Mouse (Mus musculus) myocyte (in vitro differentiated cells): ENCODE data around the gene Bcar3. TPM values are rescaled to one million over a fixed set of nuclear protein-coding genes. Genes with fewer than 3 reads are reported as not detected.
"Not testable (repeated sequence)": the region's sequence is repeated elsewhere in the genome, so short reads cannot be mapped to it uniquely, and the experiment has no call there.

Source experiments
- H3K27me3 ChIP-seq: one replicate; pipeline ENCODE4 v1.6.1; 2011; ENCODE audit not compliant: control insufficient read depth, insufficient read depth, insufficient read length
- H3K36me3 ChIP-seq: one replicate; pipeline ENCODE4 v1.6.1; 2011; ENCODE audit not compliant: control insufficient read depth, insufficient read depth
- H3K4me2 ChIP-seq: one replicate; pipeline ENCODE4 v1.6.1; 2011; ENCODE audit warnings: low read depth, control low read depth
- H3K4me3 ChIP-seq: one replicate; pipeline ENCODE4 v1.5.1; 2011; ENCODE audit warnings: mild to moderate bottlenecking, control low read depth, moderate library complexity
- H3K79me2 ChIP-seq: one replicate; pipeline ENCODE4 v1.6.1; 2011; ENCODE audit not compliant: control insufficient read depth, insufficient read depth
- H3ac ChIP-seq: one replicate; pipeline ENCODE4 v1.6.1; 2011; ENCODE audit not compliant: control insufficient read depth, insufficient read length
- CEBPB ChIP-seq: IDR thresholded peaks from 2 replicates; pipeline ENCODE4 v1.6.1; 2011; ENCODE audit warnings: mild to moderate bottlenecking, moderate library complexity; ENCODE audit not compliant: poor library complexity, insufficient read depth, severe bottlenecking
- E2F4 ChIP-seq: IDR thresholded peaks from one replicate; pipeline ENCODE4 v1.6.1; 2011; ENCODE audit warnings: mild to moderate bottlenecking, control low read depth, moderate library complexity; ENCODE audit not compliant: insufficient read depth
- MAX ChIP-seq: IDR thresholded peaks from one replicate; pipeline ENCODE4 v1.6.1; 2011; ENCODE audit warnings: low read depth, mild to moderate bottlenecking, control low read depth
- MYOD1 ChIP-seq, 3 experiments: IDR thresholded peaks; one replicate each; pipeline ENCODE4 v1.6.1; 2011; ENCODE audit warnings: control low read depth in 2 of 3, low read depth in 2 of 3, mild to moderate bottlenecking in 2 of 3, moderate library complexity in 1 of 3; ENCODE audit not compliant: insufficient read length in 2 of 3, control insufficient read depth in 1 of 3
- MYOG ChIP-seq, 3 experiments: IDR thresholded peaks; one replicate each; pipeline ENCODE4 v1.6.1; 2011; ENCODE audit warnings: control low read depth in 2 of 3, low read depth in 2 of 3, mild to moderate bottlenecking in 2 of 3; ENCODE audit not compliant: insufficient read length in 2 of 3, control insufficient read depth in 1 of 3, insufficient read depth in 1 of 3
- POLR2A ChIP-seq: IDR thresholded peaks from one replicate; pipeline ENCODE4 v1.6.1; 2011; ENCODE audit warnings: low read depth, mild to moderate bottlenecking, control low read depth, moderate library complexity; ENCODE audit not compliant: insufficient read length
- POLR2AphosphoS2 ChIP-seq: IDR thresholded peaks from one replicate; pipeline ENCODE4 v1.6.1; 2011; ENCODE audit warnings: low read depth, control low read depth; ENCODE audit not compliant: insufficient read length
- REST ChIP-seq: IDR thresholded peaks from one replicate; pipeline ENCODE4 v1.6.1; 2011; ENCODE audit warnings: mild to moderate bottlenecking, control low read depth, moderate library complexity; ENCODE audit not compliant: insufficient read depth, insufficient read length
- SRF ChIP-seq: IDR thresholded peaks from one replicate; pipeline ENCODE4 v1.6.1; 2011; ENCODE audit warnings: low read depth; ENCODE audit not compliant: control insufficient read depth, insufficient read length
- TCF12 ChIP-seq: IDR thresholded peaks from one replicate; pipeline ENCODE4 v1.6.1; 2011; ENCODE audit warnings: mild to moderate bottlenecking, control low read depth; ENCODE audit not compliant: poor library complexity, insufficient read depth, severe bottlenecking
- TCF3 ChIP-seq: IDR thresholded peaks from one replicate; pipeline ENCODE4 v1.6.1; 2011; ENCODE audit warnings: low read depth, control low read depth; ENCODE audit not compliant: insufficient read length
- USF1 ChIP-seq: IDR thresholded peaks from one replicate; pipeline ENCODE4 v1.6.1; 2011; ENCODE audit warnings: low read depth, mild to moderate bottlenecking, control low read depth, moderate library complexity
- polyA plus RNA-seq: library from polyadenylated mRNA; unstranded; fragments of >200 nt; fragmentation: generic; extraction: Trizol; gene quantifications from one replicate; pipeline ENCODE4 v1.2.1, GENCODE M21; 2012; ENCODE audit warnings: missing spikeins

The Bcar3 gene
- polyA plus RNA-seq, 1 experiment: 21.4 TPM

- Histone ChIP-seq H3K36me3 (no peaks in the 10 kb centered on the region), H3ac (no peak overlapping the region), H3K4me2 (no peak overlapping the region), H3K4me3 (no peak overlapping the region), H3K79me2 (no peaks in the 10 kb centered on the region), H3K27me3 (no peaks in the 10 kb centered on the region)
- TF ChIP-seq TCF12 (no peak), SRF (no peak), POLR2AphosphoS2 (no peak), USF1 (no peak), POLR2A (no peak), REST (no peak), TCF3 (no peak), MYOD1 (IDR thresholded peaks at IDR 0.05; ENCODE audit: control insufficient read depth in 1 of 3, insufficient read length in 2 of 3, low read depth in 2 of 3) (no peak), E2F4 (no peak)
These were observed 93.8 kb downstream of the Bcar3 start for GRCm38 (mm10) chr3:122387771-122388170.

DNA sequence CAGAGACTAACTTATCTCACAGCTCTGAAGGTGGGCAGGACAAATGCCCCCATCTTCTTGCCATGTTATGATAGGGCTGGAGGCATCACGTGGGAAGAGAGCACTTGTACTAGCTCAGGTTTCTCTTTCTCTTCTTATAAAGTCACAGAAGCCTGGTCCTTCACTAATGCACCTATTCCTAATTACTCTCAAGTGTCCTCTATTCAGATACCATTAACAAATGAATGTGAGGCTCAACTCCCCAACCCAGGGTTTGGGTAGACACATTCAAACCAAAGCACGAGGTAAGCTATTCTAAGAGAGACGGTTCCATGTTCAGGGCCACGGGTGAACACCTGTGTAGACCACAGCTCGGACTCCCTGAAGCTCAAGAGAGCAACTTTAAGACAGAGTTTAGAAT lies 96.0 kb downstream of the Bcar3 start:
- no peaks in the 10 kb centered on the region for H3K36me3 ChIP-seq
- no peak for TF ChIP-seq MYOG (IDR thresholded peaks at IDR 0.05; ENCODE audit: control insufficient read depth in 1 of 3, insufficient read depth in 1 of 3, insufficient read length in 2 of 3, low read depth in 2 of 3)
- TF ChIP-seq USF1: no peak
- H3K4me3 ChIP-seq: no peak overlapping the region
- no peak overlapping the region for H3K4me2 ChIP-seq
- H3ac ChIP-seq: no peak overlapping the region
- H3K27me3 ChIP-seq: no peaks in the 10 kb centered on the region
- H3K79me2 ChIP-seq: no peaks in the 10 kb centered on the region

DNA sequence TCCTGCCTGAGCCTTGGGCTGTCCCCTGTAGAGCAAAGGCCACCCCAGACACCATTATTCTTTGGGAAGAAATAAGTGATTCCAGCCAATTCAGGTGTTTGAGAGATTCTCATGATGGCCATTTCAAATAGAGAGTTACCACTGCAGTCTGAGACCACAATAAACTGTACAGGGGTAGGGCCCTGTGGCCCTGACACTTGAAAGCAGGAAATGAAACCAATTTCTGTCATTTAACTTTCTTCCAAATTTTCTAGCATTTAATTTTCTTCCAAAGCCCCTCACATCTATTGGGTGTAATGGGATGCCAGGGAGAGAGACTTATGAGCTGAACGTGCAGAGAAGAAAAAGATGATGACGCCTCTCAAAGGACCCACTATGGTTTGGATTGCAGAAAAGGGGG lies 97.2 kb downstream of the Bcar3 start:
- no peaks in the 10 kb centered on the region for H3K36me3 ChIP-seq
- TF ChIP-seq TCF3: no peak
- H3K79me2 ChIP-seq: no peaks in the 10 kb centered on the region
- no peak overlapping the region for H3K4me3 ChIP-seq
- H3ac ChIP-seq: no peak overlapping the region
- no peak overlapping the region for H3K4me2 ChIP-seq
- no peaks in the 10 kb centered on the region for H3K27me3 ChIP-seq

DNA sequence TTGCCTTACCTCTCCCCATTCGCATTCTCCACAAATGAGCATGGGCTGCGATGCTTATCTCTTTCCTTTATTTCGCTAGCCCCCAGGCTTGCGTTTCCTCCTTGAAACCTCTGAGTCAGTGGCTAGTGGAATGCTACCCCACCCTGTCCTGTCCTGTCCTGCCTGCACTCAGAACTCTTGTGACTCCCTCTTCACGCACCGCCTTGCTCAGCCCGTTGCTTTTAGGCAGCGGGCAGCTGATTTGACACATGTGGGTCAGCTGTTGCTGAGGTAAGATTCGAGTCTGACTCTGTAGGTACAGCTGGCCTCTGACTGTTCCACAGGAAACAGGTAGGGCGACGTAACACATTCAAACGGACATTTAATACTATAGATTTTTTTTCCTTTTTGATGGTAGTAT lies 97.9 kb downstream of the Bcar3 start:
- Histone ChIP-seq H3K79me2 (no peaks in the 10 kb centered on the region), H3K4me2 (peak overlapping the region; percentile 18), H3K36me3 (no peaks in the 10 kb centered on the region), H3ac (no peak overlapping the region), H3K27me3 (no peaks in the 10 kb centered on the region), H3K4me3 (no peak overlapping the region)
- peak in 2 of 3 experiments; percentile 2 to 39 for TF ChIP-seq MYOD1 (IDR thresholded peaks at IDR 0.05; ENCODE audit: control insufficient read depth in 1 of 3, insufficient read length in 2 of 3, low read depth in 2 of 3)
- TF ChIP-seq MYOG (IDR thresholded peaks at IDR 0.05; ENCODE audit: control insufficient read depth in 1 of 3, insufficient read depth in 1 of 3, insufficient read length in 2 of 3, low read depth in 2 of 3): peak in 2 of 3 experiments; percentile 13 to 63
- no peak for TF ChIP-seq SRF
- no peak for TF ChIP-seq TCF12
- TF ChIP-seq CEBPB: no peak
- TF ChIP-seq USF1: no peak
- no peak for TF ChIP-seq POLR2A

DNA sequence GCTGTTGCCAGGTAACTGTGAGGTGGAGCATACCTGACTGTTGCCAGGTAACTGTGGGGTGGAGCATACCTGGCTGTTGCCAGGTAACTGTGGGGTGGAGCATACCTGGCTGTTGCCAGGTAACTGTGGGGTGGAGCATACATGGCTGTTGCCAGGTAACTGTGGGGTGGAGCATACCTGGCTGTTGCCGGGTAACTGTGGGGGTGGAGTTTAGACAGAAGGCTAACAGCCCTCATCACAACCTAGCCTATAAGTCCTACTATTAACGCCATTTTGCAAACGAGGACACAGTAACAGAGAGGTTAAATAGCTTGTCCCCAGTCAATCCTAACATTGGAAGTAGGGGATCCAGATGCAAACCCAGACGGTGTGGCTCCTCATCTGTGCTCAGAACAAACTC lies 99.5 kb downstream of the Bcar3 start:
- not testable (repeated sequence) for H3ac ChIP-seq, H3K27me3 ChIP-seq, H3K4me2 ChIP-seq, H3K79me2 ChIP-seq, H3K4me3 ChIP-seq, H3K36me3 ChIP-seq

DNA sequence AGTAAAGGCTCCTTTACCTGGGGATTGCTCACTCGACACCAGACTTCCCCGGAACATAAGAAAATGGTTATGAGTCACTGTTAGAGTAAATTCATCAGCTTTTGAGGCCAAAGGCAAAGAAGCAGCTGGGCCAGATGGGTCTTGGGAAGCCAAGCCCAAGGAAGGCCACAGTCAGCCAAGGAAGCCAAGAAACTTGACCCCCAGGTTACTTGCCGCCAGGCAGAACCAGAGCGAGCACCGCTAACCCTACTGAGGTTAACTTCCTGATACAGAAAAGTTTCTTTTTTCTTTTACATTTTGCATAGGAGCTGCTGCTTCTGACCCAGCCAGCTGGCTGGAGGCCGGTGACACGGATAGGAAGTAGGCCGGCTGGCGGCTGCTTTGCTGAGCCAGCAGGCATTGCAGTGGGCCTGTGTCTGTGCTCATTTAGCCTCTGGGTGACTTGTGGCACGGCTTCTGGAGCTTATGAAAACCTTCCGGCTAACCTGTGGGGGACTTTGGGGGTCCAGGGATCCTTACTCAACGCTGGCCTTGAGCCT lies 100.0 kb downstream of the Bcar3 start:
- Histone ChIP-seq H3K36me3 (no peaks in the 10 kb centered on the region), H3K4me2 (no peak overlapping the region), H3K4me3 (no peak overlapping the region), H3ac (no peak overlapping the region), H3K27me3 (no peaks in the 10 kb centered on the region), H3K79me2 (no peaks in the 10 kb centered on the region)
- no peak for TF ChIP-seq SRF
- no peak for TF ChIP-seq E2F4
- TF ChIP-seq USF1: no peak
- no peak for TF ChIP-seq CEBPB
- no peak for TF ChIP-seq POLR2AphosphoS2
- TF ChIP-seq TCF12: no peak
- TF ChIP-seq TCF3: no peak
- TF ChIP-seq MAX: no peak
- no peak for TF ChIP-seq MYOG (IDR thresholded peaks at IDR 0.05; ENCODE audit: control insufficient read depth in 1 of 3, insufficient read depth in 1 of 3, insufficient read length in 2 of 3, low read depth in 2 of 3)
- no peak for TF ChIP-seq MYOD1 (IDR thresholded peaks at IDR 0.05; ENCODE audit: control insufficient read depth in 1 of 3, insufficient read length in 2 of 3, low read depth in 2 of 3)
- TF ChIP-seq POLR2A: no peak
